Mouse (Mus musculus) kidney, postnatal 0 days (tissue): ENCODE measurements around the gene Slc13a3. TPM values are rescaled to one million over a fixed set of nuclear protein-coding genes. Genes with fewer than 3 reads are reported as not detected.
A peak's percentile ranks its signal among the peaks of the same experiment; 100 is the strongest.

ENCODE experiments used
- ATAC-seq: fragments of 200-750 bp; cut with Nextera tagmentation; replicated peaks from 2 replicates; pipeline ENCODE4 v1.8.0; 2017; ENCODE audit warnings: low read depth, moderate number of reproducible peaks, moderate TSS enrichment, moderate library complexity; ENCODE audit not compliant: low FRiP score
- DNase-seq: peaks from one replicate; pipeline ENCODE4 v3.0.0-alpha.2; 2016; ENCODE audit warnings: low spot score
- H3K27ac ChIP-seq: fragments of 300-500 bp; sonication (generic); 2 replicates; pipeline ENCODE4 v1.5.1; 2014; ENCODE audit warnings: mild to moderate bottlenecking
- H3K27me3 ChIP-seq: fragments of 300-500 bp; sonication (generic); 2 replicates; pipeline ENCODE4 v1.6.1; 2014; ENCODE audit warnings: low read length, mixed read lengths; ENCODE audit not compliant: insufficient read depth
- H3K36me3 ChIP-seq: fragments of 300-500 bp; sonication (generic); 2 replicates; pipeline ENCODE4 v1.6.1; 2014; ENCODE audit warnings: low read length, mixed read lengths; ENCODE audit not compliant: insufficient read depth
- H3K4me1 ChIP-seq: fragments of 300-500 bp; sonication (generic); replicated peaks from 2 replicates; pipeline ENCODE4 v1.6.1; 2014; ENCODE audit warnings: antibody characterized with exemption, low read length, mixed read lengths; ENCODE audit not compliant: insufficient read depth
- H3K4me2 ChIP-seq: fragments of 300-500 bp; sonication (generic); 2 replicates; pipeline ENCODE4 v1.6.1; 2014; ENCODE audit warnings: mild to moderate bottlenecking, low read length, moderate library complexity, mixed read lengths
- H3K4me3 ChIP-seq: fragments of 300-500 bp; sonication (generic); replicated peaks from 2 replicates; pipeline ENCODE4 v1.5.1; 2014; ENCODE audit warnings: low read depth, low read length
- H3K9ac ChIP-seq: fragments of 300-500 bp; sonication (generic); 2 replicates; pipeline ENCODE4 v1.6.1; 2014; ENCODE audit warnings: low read depth, low read length
- H3K9me3 ChIP-seq: fragments of 300-500 bp; sonication (generic); replicated peaks from 2 replicates; pipeline ENCODE4 v1.6.1; 2016; ENCODE audit warnings: low read length, inconsistent platforms, mixed read lengths
- CTCF ChIP-seq: IDR thresholded peaks from 2 replicates; pipeline ENCODE4 v1.5.1; 2016; ENCODE audit warnings: antibody characterized with exemption, low read depth, mild to moderate bottlenecking, moderate library complexity
- WGBS: fragments of 180-500 bp; shearing (Covaris S2); extraction: QIAGEN DNeasy Blood & Tissue Kit; methylation state at CpG from one replicate; pipeline ENCODE4 v1.1.7; 2014; 5-methylcytosine and 5-hydroxymethylcytosine counted together
- polyA plus RNA-seq: library from polyadenylated mRNA; unstranded; fragments of >200 nt; fragmentation: Nextera tagmentation; extraction: Ambion mirVana; gene quantifications from 2 replicates; pipeline ENCODE4 v1.2.1, GENCODE M21; 2015

Gene Slc13a3
- polyA plus RNA-seq, 1 experiment from 2014 or later = 8.3 TPM

DNA sequence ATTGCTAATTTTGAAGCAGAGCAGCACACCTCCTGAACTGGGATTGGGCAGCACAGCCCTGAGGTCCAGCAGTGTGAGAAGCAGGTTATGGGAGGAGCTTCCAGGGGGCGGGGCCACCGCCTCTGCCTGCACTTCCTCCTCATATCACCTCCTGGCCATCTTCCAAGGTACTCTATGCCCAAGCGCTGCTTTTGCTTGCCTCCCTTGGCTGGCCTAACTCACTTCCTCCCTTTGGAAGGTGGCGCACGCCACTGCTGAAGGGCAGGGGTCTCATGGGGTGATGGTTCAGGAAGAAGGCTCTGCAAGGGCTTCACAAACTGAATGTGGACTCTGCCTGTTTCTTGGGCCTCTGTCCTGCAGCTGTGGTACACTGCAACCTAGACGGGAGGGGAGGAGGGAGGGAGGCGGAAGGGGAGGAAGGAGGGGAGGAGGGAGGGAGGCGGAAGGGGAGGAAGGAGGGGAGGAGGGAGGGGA lies 105.9 kb downstream of the Slc13a3 start:
- peak; percentile 62 for DNase-seq
- 0 out of 2 replicates have a peak overlapping the region, but pooled peaks have one; percentile 11 for H3K4me2 ChIP-seq
- no peak for TF ChIP-seq CTCF
- H3K27me3 ChIP-seq = no peaks in the 10 kb centered on the region
- H3K36me3 ChIP-seq = no peaks in the 10 kb centered on the region
- 9% methylated on average over 5 of the region's 8 CpGs for WGBS
- peak; percentile 72 for ATAC-seq
- H3K9me3 ChIP-seq = no peaks in the 10 kb centered on the region
- no peak overlapping the region for H3K4me3 ChIP-seq
- no peak overlapping the region for H3K27ac ChIP-seq
- no peak overlapping the region for H3K9ac ChIP-seq
- no peaks in the 10 kb centered on the region; the same call in 1 of the 2 replicates for H3K4me1 ChIP-seq

DNA sequence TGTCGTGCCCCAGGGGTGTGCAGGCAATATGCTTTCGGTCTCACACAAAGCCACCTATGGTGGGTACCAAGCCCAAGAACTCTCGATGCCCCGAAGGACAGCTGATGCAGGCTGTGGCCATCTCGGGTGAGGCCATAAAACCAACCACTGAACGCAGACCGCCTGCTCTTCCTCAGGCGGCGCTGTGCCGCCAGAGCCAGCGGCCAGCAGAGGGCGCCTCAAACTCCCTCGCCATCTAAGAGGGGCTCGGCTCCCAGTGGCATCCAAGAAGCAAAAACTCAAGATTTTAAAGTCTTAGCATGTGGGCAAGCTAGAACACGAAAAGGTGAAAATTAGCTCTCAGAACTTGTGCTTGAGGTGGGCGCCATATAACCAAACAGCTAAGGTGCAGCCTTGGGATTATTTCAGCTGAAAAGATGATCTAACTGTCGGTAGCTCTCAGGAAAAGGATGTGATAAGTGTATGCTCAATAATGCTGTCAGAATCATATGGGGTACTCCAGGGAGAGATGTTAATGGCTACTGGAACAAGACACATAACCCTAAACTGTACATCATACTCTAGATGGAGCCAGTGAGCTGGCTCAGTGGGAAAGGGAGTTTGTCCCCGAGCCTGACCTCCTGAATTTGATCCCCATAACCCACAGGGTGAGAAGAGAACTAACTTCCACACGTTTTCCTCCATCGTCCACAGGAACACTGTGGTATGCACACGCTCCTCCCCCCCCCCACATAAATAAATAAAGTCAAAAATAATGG lies 108.5 kb downstream of the Slc13a3 start:
- TF ChIP-seq CTCF = peak; percentile 85
- H3K9ac ChIP-seq = no peak overlapping the region
- peak overlapping the region; percentile 44 for H3K4me2 ChIP-seq
- no peak overlapping the region for H3K4me3 ChIP-seq
- no peak overlapping the region for H3K27ac ChIP-seq
- peak; percentile 74 for DNase-seq
- H3K27me3 ChIP-seq = no peaks in the 10 kb centered on the region
- WGBS = 9% methylated on average over 21 of the region's 21 CpGs
- ATAC-seq = peak; percentile 46; the same call in 1 of the 2 replicates
- no peaks in the 10 kb centered on the region for H3K9me3 ChIP-seq
- H3K4me1 ChIP-seq = no peaks in the 10 kb centered on the region; the same call in 1 of the 2 replicates
- H3K36me3 ChIP-seq = no peaks in the 10 kb centered on the region

DNA sequence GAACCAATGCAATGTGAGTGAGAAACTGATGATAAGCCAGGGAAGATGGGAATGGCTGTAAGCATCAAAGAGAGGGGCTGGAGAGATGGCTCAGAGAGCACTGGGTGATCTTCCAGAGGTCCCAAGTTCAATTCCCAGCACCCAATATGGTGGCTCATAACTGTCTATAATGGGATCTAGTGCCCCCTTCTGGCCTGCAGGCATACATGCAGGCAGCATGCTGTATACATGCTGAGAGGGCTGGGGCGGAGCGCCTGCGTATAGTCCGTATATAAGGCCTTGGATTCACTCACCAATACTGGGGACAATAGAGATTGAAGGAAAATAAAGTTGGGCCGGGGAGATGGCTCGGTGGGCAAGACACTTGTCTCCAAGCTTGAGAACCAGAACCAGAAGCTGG lies 109.7 kb downstream of the Slc13a3 start:
- 91% methylated on average over 6 of the region's 6 CpGs for WGBS
- H3K9me3 ChIP-seq = no peaks in the 10 kb centered on the region

DNA sequence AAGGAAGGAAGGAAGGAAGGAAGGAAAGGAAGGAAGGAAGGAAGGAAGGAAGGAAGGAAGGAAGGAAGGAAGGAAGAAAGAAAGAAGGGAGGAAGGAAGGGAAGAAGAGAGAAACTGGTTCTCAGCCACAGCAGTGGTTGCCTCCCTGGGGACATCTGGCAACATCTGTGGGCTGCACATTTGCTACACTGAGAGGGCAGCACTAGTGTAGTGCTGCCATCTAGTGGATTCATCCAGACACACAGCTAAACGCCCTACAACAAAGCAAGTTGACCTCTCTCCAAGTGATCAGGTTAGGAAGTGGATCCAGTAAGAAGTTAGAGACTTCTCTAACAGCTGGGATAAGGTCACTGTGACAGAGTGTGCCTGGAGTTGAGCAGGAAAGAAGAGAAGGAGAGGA lies 112.2 kb downstream of the Slc13a3 start:
- Histone ChIP-seq H3K27ac (no peak overlapping the region), H3K4me2 (no peak overlapping the region), H3K9me3 (no peaks in the 10 kb centered on the region), H3K27me3 (no peaks in the 10 kb centered on the region), H3K36me3 (no peaks in the 10 kb centered on the region), H3K9ac (no peak overlapping the region), H3K4me3 (no peak overlapping the region), H3K4me1 (no peaks in the 10 kb centered on the region)
- DNase-seq (peak; percentile 87), ATAC-seq (peak; percentile 35; the same call in 1 of the 2 replicates)
- peak; percentile 91 for TF ChIP-seq CTCF
- WGBS = 0% methylated on average over 1 of the region's 1 CpGs

More for the DNA sequence above, 109.7 kb downstream of the Slc13a3 start:
- Histone ChIP-seq H3K27ac (no peak overlapping the region), H3K36me3 (no peaks in the 10 kb centered on the region), H3K9ac (no peak overlapping the region), H3K4me3 (no peak overlapping the region), H3K4me1 (no peaks in the 10 kb centered on the region; the same call in 1 of the 2 replicates), H3K4me2 (no peak overlapping the region), H3K27me3 (no peaks in the 10 kb centered on the region)
- peak; percentile 26; the same call in 1 of the 2 replicates for TF ChIP-seq CTCF
- DNase-seq (no peak), ATAC-seq (no peak)

Other genes starting within 250 kb of the Slc13a3 start
- 1.5 and 1.6 TPM in 2 replicates for gene Cdh22, start 238.4 kb downstream of the Slc13a3 start, polyA plus RNA-seq
- 51.6 and 55.7 TPM in 2 replicates for gene Slc35c2, start 185.4 kb downstream of the Slc13a3 start, polyA plus RNA-seq
- gene Elmo2, start 146.8 kb downstream of the Slc13a3 start, polyA plus RNA-seq = 51.5 and 59.3 TPM in 2 replicates
- gene Zfp663, start 104.5 kb downstream of the Slc13a3 start, polyA plus RNA-seq = 0.58 and 0.60 TPM in 2 replicates
- 3.6 and 4.7 TPM in 2 replicates for gene Zfp334, start 85.0 kb downstream of the Slc13a3 start, polyA plus RNA-seq
- gene Ocstamp, start 72.8 kb downstream of the Slc13a3 start, polyA plus RNA-seq = 0.11 and 0.14 TPM in 2 replicates
- gene Trp53rka, start 20.1 kb upstream of the Slc13a3 start, polyA plus RNA-seq = 27.2 and 27.5 TPM in 2 replicates
- gene Slc2a10, start 30.6 kb upstream of the Slc13a3 start, polyA plus RNA-seq = 3.2 and 4.3 TPM in 2 replicates
- 6.3 and 8.0 TPM in 2 replicates for gene Eya2, start 121.8 kb upstream of the Slc13a3 start, polyA plus RNA-seq